Mouse (Mus musculus) c-Kit-positive CD71-positive TER-119-negative erythroid progenitor cells, embryonic 14.5 days (primary cell): ENCODE results near the gene Pmel.

Experiments used
- DNase-seq: peaks from one replicate; pipeline ENCODE4 v3.0.0-alpha.2; 2013; ENCODE audit warnings: low read depth

The Pmel gene

DNA sequence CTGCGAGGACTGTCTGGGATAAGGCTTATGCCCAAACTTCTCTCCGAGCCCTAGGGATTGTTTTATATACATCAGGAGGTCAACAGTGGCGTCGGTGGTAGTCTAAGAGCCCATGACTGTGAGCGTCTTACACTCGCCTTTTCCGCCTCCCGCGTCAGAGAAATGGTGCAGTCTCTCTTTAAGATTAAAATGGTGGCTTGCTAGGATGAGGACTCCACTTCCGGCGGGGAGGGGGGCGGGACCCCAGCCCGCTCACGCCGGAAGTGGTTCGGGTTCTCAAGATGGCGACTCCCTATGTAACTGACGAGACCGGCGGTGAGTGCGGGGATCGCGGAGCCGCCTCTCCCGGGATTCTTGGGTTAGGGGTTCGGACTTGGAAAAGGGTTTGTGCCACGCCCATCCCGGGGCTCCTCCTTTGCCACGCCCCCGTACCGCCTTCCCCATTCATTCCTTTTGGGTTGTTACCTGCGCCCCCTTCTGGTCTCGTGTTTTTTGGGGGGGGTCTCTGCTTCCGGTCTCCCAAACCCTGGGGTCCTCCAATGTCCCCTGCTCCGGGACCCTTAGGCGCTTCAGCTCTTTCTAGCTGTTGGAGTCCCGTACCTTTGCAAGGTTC is 44.4 kb downstream of the Pmel start:
- peak; percentile 86 for DNase-seq
